Mouse (Mus musculus) urinary bladder, postnatal 36 days (tissue): Measurements from ENCODE around the gene Zfp968.
"Not testable (repeated sequence)": the region's sequence is repeated elsewhere in the genome, so short reads cannot be mapped to it uniquely, and the experiment has no call there.

Experiments
- DNase-seq, 2 experiments: peaks; one replicate each; pipeline ENCODE4 v3.0.0; 2022; ENCODE audit warnings: low spot score in 2 of 2, mixed read lengths in 1 of 2

The Zfp968 gene

DNA sequence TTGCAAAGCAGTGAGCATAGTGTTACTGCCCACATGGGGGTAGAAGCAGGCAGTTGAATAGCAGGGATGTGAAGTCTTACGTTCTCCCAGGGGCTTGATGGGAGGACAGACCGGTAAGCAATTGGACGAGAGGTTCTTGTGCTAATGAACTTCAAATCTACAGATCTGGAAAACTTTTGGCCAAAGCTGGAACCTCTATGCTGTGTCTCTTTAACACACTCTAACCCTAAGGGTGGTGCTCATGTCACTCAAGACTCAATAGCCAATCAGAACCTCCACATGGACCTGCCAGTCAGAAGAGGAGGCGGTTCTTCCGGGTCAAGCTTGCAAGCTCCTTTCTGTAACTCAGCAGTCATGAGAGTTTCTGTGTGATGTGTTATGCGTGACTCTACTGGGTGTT, at the start of gene Zfp968:
Gene Zfp968, plus strand, starts transcription at position 301 of the 400 bp plus-strand sequence.
- not testable (repeated sequence) for DNase-seq

DNA sequence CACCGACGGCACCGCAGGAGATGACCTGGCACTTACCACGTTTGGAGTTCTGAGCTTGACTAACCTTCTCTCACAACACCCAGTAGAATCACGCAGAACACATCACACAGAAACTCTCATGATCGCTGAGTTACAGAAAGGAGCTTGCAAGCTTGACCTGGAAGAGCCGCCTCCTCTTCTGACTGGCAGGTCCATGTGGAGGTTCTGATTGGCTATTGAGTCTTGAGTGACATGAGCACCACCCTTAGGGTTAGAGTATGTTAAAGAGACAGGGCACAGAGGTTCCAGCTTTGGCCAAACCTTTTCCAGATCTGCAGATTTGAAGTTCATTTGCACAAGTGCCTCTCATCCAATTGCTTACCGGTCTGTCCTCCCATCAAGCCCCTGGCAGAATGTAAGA, 34.1 kb upstream of the Zfp968 start, which contains the start of gene Gm4631:
Gene Gm4631, minus strand, starts transcription at position 101 of the 400 bp plus-strand sequence.
- DNase-seq: not testable (repeated sequence)
